Mouse (Mus musculus) ES-E14 (cell line): ENCODE results near the gene St3gal5. TPM values are rescaled to one million over a fixed set of nuclear protein-coding genes. Genes with fewer than 3 reads are reported as not detected.

Experiments used
- DNase-seq: peaks from one replicate; pipeline ENCODE4 v3.0.0-alpha.2; 2013; ENCODE audit warnings: low read depth, low spot score
- H3K27ac ChIP-seq: 2 replicates; pipeline ENCODE4 v1.5.1; 2012; ENCODE audit warnings: low read depth, mild to moderate bottlenecking, low read length, moderate library complexity, mixed read lengths; ENCODE audit not compliant: poor library complexity, insufficient read depth, severe bottlenecking
- H3K36me3 ChIP-seq: 2 replicates; pipeline ENCODE4 v1.6.1; 2012; ENCODE audit warnings: mild to moderate bottlenecking, low read length, moderate library complexity, mixed read lengths; ENCODE audit not compliant: control insufficient read depth, poor library complexity, insufficient read depth, severe bottlenecking
- H3K4me1 ChIP-seq, 2 experiments: fragments of 150-350 bp in 1 of 2; sonication (generic) in 1 of 2; 2 replicates each; pipeline ENCODE4 v1.6.1; 2012; ENCODE audit warnings: low read length in 2 of 2, mild to moderate bottlenecking in 1 of 2, mixed read lengths in 1 of 2; ENCODE audit not compliant: control insufficient read depth in 2 of 2, insufficient read depth in 2 of 2, poor library complexity in 1 of 2
- H3K4me3 ChIP-seq, 2 experiments: fragments of 150-350 bp in 1 of 2; sonication (generic) in 1 of 2; 2 replicates each; pipeline ENCODE4 v1.5.1; 2012; ENCODE audit warnings: low read length in 2 of 2, low read depth in 1 of 2, mild to moderate bottlenecking in 1 of 2, mixed read lengths in 1 of 2; ENCODE audit not compliant: insufficient read depth in 1 of 2, poor library complexity in 1 of 2, severe bottlenecking in 1 of 2
- H3K9ac ChIP-seq: 2 replicates; pipeline ENCODE4 v1.6.1; 2012; ENCODE audit warnings: low read depth, mild to moderate bottlenecking, low read length, mixed read lengths; ENCODE audit not compliant: poor library complexity, insufficient read depth, severe bottlenecking
- H3K9me3 ChIP-seq: fragments of 150-350 bp; sonication (generic); 2 replicates; pipeline ENCODE4 v1.6.1; 2012; ENCODE audit warnings: low read depth, mild to moderate bottlenecking, low read length; ENCODE audit not compliant: control insufficient read depth, insufficient read depth
- CHD2 ChIP-seq: IDR thresholded peaks from 2 replicates; pipeline ENCODE4 v1.6.1; 2014; ENCODE audit warnings: mild to moderate bottlenecking, low read depth, low read length, inconsistent platforms
- HCFC1 ChIP-seq: IDR thresholded peaks from 2 replicates; pipeline ENCODE4 v1.6.1; 2012; ENCODE audit warnings: low read length, inconsistent platforms, borderline replicate concordance; ENCODE audit not compliant: insufficient read depth
- MAFK ChIP-seq: IDR thresholded peaks from 2 replicates; pipeline ENCODE4 v1.6.1; 2014; ENCODE audit warnings: mild to moderate bottlenecking, low read depth, low read length, inconsistent platforms; ENCODE audit not compliant: insufficient read depth
- ZC3H11A ChIP-seq: IDR thresholded peaks from 2 replicates; pipeline ENCODE4 v1.6.1; 2012; ENCODE audit warnings: low read depth, mild to moderate bottlenecking, inconsistent platforms, low read length, borderline replicate concordance
- ZNF384 ChIP-seq: IDR thresholded peaks from 2 replicates; pipeline ENCODE4 v1.6.1; 2012; ENCODE audit warnings: low read depth, low read length, inconsistent platforms
- in situ Hi-C, 2 experiments: fragments of 600-800 bp; cut with MboI; formaldehyde crosslinking; loops; one replicate each; pipeline ENCODE4 v1.15.1; 2025; ENCODE audit warnings: low sequenced_read_pairs in 2 of 2, inconsistent platforms in 1 of 2; ENCODE audit not compliant: unreplicated experiment in 2 of 2
- total RNA-seq: library from RNA; depleted of rRNA; stranded (reverse); fragments of 300-350 nt; gene quantifications from 2 replicates; pipeline ENCODE4 v1.2.3, GENCODE M21; 2012

Gene St3gal5
- total RNA-seq, 1 experiment: 13.3 TPM

DNA sequence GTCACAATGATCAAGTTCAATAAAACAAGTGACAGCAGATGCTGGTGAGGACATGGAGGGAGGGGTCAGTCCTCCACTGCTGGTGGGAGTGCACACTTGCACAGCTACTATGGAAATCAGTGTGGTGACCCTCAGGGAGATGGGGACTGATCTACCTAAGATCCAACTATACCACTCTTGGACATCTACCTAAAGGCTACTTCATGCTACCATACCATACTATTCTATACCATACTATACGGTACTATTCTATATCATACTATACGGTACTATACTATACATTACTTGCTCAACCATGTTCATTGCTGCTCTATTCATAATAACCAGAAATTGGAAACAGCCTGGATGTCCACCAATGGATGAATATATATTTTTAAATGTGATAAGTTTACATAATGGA, 68.5 kb downstream of the St3gal5 start:
- H3K9ac ChIP-seq: no peak overlapping the region
- DNase-seq: no peak
- H3K36me3 ChIP-seq: no peaks in the 10 kb centered on the region
- no peaks in the 10 kb centered on the region for H3K9me3 ChIP-seq
- no peak overlapping the region for H3K27ac ChIP-seq
- in situ Hi-C loops: loop anchor here in 1 of 2 experiments (25.0 kb wide), 1 partner anchor 179 kb away; no protein-coding TSS in a partner anchor
- H3K4me3 ChIP-seq: no peak overlapping the region
- TF ChIP-seq CHD2 (no peak), MAFK (no peak), HCFC1 (no peak), ZC3H11A (no peak), ZNF384 (no peak)
- H3K4me1 ChIP-seq: no peaks in the 10 kb centered on the region

DNA sequence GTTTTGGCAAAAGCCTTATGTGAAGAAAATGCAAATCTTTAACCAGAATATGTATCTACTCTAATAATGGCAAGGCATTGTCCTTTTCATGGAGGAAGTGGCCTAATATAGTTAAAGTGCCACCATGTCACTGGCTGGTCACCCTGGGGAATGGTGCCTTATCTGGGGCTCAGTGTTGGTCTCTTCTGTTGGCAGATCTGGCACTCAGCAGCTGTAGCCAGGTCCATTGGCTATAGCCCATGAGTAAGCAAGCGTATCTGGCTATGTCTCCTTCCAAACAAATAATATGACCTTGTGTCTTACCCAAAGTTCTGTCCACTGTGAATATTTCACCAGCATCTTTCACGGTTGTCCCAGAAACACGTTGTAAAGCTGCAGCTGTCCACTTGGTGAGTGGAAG, 74.0 kb downstream of the St3gal5 start:
- DNase-seq: no peak
- no peaks in the 10 kb centered on the region for H3K36me3 ChIP-seq
- in situ Hi-C loops: loop anchor here in 1 of 2 experiments (25.0 kb wide), 1 partner anchor 184 kb away; no protein-coding TSS in a partner anchor
- TF ChIP-seq CHD2 (no peak), HCFC1 (no peak), ZC3H11A (no peak), ZNF384 (no peak), MAFK (no peak)
- no peak overlapping the region for H3K9ac ChIP-seq
- H3K4me1 ChIP-seq: no peaks in the 10 kb centered on the region
- no peak overlapping the region for H3K27ac ChIP-seq
- H3K9me3 ChIP-seq: no peaks in the 10 kb centered on the region
- H3K4me3 ChIP-seq: no peak overlapping the region

DNA sequence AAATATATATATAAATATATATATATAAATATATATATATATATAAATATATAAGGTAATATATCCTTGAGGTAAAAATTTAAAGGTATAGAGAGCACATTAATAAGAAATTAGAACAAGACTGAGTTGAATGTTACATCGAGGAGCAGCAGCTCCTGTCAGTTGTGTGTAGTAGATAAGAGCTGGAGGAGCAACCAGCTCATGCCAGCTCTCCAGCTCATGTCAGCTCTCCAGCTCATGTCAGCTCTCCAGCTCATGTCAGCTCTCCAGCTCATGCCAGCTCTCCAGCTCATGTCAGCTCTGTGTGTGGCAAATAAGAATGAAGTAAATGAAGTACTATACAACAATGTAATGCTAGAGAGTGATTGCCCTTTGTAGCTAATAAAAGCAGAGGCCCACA, 76.0 kb downstream of the St3gal5 start:
- TF ChIP-seq ZNF384 (no peak), ZC3H11A (no peak), MAFK (no peak), HCFC1 (no peak), CHD2 (no peak)
- in situ Hi-C loops: loop anchor here in 1 of 2 experiments (25.0 kb wide), 1 partner anchor 186 kb away; no protein-coding TSS in a partner anchor
- no peak overlapping the region for H3K27ac ChIP-seq
- H3K9ac ChIP-seq: no peak overlapping the region
- H3K36me3 ChIP-seq: no peaks in the 10 kb centered on the region
- H3K4me1 ChIP-seq: no peaks in the 10 kb centered on the region
- no peak overlapping the region for H3K4me3 ChIP-seq
- H3K9me3 ChIP-seq: no peaks in the 10 kb centered on the region
- no peak for DNase-seq

DNA sequence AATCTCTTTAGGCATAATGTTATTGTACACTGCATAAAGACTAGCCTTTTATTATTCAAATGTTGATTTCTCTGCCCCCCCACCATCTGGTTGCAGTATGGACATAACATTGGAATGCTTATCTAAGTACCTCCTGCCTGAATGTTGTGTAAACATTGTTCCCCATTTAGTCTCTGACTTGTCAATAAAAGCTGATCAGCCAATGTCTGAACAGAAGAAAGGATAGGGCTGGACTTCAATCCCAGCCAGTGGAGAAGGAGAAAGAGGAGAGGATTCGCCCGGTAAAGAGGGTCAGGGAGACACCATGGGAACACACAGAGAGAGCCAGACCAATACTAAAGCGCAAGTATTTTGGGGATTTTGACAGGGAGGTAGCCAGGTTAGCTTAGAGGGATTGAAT, 78.0 kb downstream of the St3gal5 start:
- Histone ChIP-seq H3K9me3 (no peaks in the 10 kb centered on the region), H3K9ac (no peak overlapping the region), H3K4me3 (no peak overlapping the region), H3K4me1 (no peaks in the 10 kb centered on the region), H3K36me3 (no peaks in the 10 kb centered on the region), H3K27ac (no peak overlapping the region)
- TF ChIP-seq CHD2 (no peak), MAFK (no peak), HCFC1 (no peak), ZC3H11A (no peak), ZNF384 (no peak)
- no peak for DNase-seq
- in situ Hi-C loops: no loop called here

- Histone ChIP-seq H3K27ac (no peak overlapping the region), H3K9ac (no peak overlapping the region), H3K36me3 (no peaks in the 10 kb centered on the region), H3K9me3 (no peaks in the 10 kb centered on the region), H3K4me3 (no peak overlapping the region), H3K4me1 (no peaks in the 10 kb centered on the region)
- in situ Hi-C loops: no loop called here
- no peak for DNase-seq
- no peak for TF ChIP-seq HCFC1
- no peak for TF ChIP-seq CHD2
- no peak for TF ChIP-seq ZC3H11A
- TF ChIP-seq MAFK: no peak
- no peak for TF ChIP-seq ZNF384
These were observed 78.6 kb downstream of the St3gal5 start for GRCm38 (mm10) chr6:72176004-72176403.
